Mouse (Mus musculus) regulatory T cell (primary cell): Measurements from ENCODE around the gene Cib4.

Experiments
- in situ Hi-C: fragments of 300-600 bp; cut with MboI, MseI; formaldehyde crosslinking; loops from one replicate; pipeline ENCODE4 v1.15.1; 2025; ENCODE audit warnings: high pct_unique_total_duplicates

Cib4 gene

DNA sequence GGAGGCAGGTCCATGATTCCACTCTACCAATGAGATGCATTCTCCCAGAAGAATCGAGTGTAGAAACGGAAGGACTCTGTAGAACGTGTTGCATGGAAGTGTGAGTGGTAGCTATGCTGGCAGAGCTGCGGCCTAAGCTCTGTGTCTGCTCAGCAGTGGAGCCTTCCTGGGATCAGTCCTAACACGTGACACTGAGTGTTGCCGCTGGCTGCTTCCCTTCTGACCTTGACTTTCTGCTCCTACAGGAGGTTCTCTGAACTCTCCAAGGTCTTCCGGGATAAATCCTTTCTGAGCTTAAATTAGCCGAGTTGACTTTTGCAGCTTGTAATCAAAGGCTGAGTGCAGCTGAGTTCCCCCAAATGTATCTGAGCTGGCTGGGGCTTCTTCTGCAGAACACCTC, 28.7 kb upstream of the Cib4 start:
- in situ Hi-C loops = no loop called here

DNA sequence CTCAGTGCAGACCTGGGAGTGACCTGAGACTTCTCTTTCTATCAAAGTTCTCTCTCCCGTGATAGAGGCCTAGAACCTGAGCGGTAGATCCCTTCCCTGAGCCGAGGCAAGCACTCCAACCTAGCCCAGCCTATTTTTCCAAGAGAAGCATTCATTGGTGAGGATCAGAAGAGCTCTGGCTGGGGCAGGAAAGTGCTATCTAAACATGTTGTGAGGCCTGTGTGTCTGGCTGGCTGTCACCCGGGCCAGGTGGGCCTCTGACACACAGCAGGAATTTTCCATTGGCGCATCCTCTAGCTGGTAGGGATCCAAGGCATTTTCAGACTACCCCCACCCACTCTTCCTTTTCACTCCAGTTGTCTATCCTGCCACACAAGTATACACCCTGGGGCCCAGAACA, 26.2 kb upstream of the Cib4 start:
- in situ Hi-C loops = no loop called here

DNA sequence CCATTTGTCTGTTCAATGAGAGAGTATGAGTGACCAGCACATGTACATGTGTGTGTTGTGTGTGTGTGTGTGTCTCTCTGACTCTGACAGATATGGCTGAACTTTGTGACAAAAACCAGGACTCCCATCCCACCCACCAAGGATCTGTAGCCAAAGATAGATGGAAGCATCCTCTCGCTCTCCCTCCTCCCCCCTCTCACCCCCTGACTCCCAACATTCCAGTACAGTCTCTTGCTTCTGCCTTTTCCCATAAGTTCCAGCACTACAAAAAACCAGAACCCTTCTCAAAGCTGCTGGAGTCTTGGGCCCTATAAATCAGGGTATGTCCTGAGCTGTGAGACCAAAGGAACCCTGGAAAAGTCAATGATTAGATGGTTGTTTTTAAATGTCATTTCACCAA, 22.8 kb upstream of the Cib4 start:
- in situ Hi-C loops = no loop called here

DNA sequence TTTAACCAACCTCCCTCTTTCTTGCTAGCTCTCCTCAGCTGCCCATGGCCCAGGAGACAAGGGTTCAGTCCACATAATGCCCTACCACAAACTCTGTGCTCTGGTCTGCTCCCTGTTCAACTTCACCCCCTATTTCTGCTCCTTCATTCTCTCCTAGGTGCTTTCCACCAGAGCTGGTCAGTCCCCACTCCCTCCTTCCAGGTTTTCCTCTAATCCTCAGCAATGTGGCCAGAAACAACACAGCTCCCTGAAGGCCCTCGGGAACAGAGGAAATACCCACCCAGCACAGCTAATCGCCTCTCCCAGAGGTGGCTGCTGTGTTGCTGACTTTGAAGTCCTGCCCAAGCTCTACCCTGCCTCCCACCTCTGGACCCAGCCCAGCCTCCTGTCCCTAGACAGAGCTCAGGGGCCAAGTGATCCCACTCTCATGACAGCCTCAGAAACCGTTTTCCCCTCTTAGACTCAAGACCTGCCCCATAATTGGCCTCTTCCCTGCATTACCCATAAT, 14.4 kb upstream of the Cib4 start:
- in situ Hi-C loops = no loop called here

DNA sequence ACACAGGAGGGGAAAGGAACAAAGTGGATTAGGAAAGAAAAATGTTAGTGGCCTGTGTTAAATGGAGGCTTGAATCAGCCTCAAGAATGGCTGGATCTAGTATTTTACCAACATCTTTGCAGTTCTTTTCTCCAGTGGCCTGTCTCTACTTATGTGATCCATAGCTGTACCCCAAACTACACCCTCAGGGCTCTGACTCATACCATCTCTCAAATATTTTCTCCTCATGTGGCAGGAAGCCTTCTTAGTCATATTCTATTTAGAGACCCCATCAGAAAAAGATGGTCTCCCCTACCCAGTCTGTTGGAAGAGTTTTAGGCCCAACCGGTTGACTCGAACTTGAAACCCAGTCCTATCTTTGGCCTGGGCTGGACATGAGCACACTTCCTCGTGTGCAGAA, 13.8 kb upstream of the Cib4 start:
- in situ Hi-C loops = no loop called here

DNA sequence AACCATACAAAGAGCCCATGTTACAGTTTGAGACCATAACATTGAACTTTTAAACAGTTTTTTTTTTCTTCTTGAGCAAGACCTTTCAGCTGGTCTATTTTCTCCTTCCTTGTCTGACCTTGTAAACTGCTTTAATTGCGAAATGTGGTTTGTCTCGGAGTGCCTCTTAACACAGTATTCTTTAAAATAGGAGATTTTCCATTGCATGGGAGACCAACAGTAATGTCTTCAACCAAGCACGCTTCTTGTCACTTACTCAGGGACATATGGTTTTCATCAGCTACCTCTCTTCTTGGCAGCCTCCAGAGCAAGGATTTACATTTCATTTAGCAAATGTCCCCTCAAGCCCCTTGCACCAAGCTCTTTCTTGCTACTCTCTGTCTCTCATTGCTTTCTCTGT, 10.6 kb upstream of the Cib4 start:
- in situ Hi-C loops = no loop called here

DNA sequence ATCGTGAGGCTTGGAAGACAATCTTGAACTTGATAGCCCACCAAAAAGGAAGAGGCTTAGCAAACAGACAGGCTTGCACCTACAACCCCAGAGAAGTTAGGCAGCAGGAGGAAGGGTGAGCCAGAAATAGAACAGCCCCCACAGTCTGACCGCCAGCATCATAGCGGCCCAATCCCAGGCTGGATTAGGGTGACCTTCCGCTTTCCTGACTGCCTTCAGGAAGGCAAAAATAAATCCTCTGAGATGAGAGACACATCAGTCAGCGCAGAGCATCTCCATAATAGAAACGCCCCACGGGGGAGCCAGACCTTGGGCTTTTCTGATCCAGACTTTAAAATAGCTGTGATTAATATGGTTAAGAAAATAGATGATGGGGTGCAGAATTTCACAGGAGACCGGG, 9.3 kb upstream of the Cib4 start:
- in situ Hi-C loops = no loop called here

DNA sequence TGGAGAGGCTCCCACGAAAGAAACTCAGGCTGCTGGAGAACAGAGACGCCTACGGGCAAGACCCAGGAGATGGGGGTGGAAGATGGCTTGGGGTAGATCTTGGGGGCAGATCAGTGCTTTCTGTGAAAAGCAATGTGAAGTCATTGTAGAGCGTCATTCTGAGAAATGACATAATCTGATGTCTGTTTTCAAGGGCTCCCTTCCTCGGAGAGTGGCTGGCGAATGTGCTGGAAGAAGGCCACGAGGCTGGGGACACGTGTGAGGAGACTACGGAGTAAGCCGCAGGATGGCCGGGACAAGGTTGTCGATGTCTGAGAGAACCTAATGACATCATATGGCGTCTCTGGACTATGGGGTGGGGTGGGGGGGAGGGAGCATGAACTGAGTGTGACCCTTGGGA, 8.3 kb upstream of the Cib4 start:
- in situ Hi-C loops = no loop called here

DNA sequence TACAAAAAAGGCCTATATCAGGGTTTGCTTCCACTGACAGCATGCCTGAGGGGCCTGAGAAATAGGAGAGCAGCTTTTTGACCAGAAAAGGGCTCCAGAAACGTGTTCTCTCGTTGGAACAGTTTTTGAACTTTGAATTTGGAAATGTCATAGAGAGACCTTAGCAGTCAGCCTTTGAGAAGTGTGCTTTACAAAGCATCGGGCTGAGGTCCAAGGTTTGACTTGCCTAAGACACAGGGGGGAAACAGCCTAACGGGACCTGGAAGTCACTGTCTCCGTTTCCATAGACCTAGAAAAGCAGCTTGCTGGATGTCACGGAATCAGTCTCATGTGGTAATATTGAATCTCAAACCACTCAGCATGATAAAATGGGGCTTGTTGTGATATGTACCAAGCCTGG, 6.4 kb upstream of the Cib4 start:
- in situ Hi-C loops = no loop called here

DNA sequence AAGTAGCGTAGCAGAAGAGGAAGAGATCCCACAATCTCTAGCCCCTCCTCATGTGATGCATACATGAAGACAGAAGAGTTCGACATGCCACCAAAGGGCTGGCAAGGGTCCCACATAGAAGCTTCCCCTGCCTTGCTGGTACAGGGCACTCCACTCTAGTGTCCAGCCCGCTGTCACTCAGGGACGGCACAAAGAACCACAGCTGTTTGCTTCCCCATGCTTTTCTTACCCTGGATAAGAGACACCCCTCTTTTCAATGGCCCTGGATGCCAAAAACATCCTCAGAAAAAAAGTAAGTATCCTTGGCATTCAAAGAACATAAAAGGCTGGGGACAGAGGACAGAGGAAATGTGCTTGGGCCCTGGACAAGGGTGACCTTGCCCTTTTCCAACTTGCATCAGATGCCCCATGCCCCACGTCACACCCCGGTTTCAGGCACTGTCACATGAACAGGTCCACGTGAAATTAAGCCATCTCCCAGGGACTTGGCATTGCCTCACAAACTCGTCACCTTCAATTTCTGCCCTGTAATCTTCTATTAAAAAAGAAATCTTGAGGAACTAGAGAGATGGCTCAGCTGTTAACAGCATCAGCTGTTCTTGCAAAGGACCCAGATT, 5.5 kb upstream of the Cib4 start:
- in situ Hi-C loops = no loop called here

DNA sequence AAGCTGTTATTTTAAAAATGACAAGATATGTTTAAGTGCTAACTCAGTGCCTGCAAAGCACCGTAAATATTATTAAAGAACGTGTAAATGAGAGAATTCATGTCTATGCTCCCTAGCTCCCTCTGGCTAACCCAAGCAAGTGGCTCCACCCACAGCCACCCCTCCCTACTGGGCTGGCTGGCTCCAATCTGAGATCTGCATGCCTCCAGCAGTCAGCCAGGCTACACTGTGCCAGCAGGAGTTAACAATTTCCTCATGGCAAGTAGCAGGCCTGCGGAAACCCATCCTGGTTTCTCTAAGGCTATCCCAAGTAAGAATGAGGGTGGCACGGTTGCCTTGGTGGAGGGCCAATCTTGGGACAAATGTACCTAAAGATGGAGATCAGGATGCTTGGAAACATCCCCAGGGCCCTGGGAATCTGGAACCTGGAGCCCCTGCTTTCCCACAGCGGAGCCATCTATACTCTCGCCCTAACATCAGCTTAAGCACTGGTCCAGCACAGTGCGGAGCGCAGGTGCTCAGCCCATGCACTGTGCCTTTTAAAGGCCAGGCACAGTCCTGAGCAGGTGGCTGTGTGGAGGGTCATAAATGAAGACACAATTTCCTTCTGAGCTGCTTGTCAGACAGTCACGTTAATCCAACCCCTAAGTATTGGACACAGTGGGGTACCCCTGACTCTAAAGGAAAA, 4.8 kb upstream of the Cib4 start:
- in situ Hi-C loops = no loop called here

DNA sequence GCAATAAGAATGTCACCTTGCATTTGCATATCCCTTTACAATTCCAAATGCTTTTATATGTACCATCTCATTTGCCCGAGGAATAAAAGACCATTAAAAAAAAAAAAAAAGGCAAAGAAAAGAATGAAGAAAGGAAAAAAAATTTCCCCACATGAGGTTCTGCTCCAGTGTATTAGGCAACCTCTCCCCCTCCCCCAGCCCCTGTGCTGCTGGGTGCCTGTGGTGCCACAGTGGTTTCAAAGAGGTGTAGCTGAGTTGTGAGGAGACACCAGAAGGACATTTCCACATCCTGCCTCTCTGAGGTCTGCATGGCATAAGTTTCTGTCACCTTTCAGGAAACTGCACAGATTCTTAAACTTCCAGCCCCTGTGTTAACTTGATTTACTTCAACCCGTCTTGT, 3.0 kb upstream of the Cib4 start:
- in situ Hi-C loops = no loop called here

DNA sequence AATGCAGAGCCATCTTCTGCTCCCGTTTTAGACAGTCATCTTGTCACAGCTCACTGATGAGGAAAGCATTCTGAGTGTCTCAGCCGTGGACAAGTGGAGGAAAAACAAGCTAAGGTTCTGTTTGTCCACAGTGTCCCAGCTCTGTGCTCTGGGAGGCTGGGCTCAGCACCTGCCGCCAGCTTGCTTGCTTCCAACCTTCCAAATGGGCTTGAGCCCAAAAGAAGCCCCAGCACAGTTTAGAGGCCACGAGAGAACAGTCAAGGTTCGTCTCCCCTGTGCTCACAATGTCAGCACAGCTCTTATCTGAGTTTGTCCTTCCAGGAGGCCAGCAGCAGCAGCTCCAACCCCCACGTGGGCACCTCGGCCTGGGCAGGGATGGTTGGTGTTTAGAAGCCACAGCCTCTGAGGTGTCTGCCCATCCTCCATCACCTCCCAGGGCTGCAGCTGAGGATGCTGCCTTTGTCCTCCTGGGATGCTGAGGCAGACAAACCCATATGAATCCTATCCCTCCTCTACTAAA, 9.5 kb downstream of the Cib4 start:
- in situ Hi-C loops = no loop called here

DNA sequence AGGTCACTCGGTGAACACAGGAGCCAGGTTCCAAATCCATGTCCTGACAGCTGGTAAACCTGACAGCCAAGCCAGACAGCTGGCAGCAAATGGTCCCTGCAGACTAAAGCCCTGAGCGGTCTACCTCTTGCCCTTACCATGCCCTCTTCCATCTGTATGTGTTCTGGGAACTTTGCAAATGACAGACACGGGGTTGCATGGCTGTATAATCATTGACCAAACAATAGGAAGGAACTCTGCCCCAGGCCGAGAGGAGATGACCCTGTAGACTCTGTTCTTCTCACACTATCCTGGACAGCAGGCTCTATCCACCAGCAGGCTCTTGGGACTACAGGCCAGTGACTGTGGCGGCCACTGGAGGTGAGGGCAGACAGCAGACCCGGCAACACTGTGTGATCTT, 11.0 kb downstream of the Cib4 start:
- in situ Hi-C loops = no loop called here

DNA sequence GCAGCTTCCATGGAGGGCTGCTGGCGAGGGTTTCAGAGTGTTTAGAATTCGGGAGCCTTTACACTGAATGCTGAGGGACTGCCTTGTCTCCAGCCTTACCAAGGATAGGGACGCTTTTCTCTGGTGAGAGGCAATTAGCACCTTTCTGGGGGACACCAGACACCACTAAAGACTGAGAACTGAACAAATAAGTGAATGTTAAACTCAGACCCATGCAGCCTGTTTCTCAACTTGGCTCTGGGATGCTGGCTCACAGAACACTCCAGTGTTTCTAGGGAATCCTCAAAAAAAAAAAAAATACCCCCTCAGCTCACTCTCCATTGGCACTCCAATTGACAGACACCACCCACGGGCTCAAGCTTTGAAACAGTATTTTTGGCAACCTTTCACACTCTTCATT, 16.7 kb downstream of the Cib4 start:
- in situ Hi-C loops = loop anchor here (10.0 kb wide), 1 partner anchor 1456 kb away; no protein-coding TSS in a partner anchor

DNA sequence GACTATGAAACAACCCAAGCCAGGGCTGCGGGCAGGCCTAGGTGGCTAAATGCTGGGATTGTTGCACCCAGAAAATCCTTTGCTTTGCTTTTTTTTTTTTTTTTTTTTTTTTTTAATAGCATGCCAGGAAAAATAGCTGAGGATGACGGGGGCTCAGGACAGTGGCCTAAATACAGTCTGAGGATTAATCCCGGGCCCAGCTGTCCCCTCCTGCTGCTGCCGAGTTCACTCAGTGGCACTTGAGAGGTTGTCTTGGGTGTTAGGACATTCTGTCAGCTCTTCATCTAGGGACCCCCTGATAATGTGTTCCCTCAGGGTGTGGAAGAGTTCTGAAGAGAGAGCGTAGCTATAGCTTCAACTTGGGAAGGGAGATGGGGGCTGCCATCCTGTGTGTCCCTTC, 18.5 kb downstream of the Cib4 start:
- in situ Hi-C loops = loop anchor here (10.0 kb wide), 1 partner anchor 1458 kb away; no protein-coding TSS in a partner anchor

DNA sequence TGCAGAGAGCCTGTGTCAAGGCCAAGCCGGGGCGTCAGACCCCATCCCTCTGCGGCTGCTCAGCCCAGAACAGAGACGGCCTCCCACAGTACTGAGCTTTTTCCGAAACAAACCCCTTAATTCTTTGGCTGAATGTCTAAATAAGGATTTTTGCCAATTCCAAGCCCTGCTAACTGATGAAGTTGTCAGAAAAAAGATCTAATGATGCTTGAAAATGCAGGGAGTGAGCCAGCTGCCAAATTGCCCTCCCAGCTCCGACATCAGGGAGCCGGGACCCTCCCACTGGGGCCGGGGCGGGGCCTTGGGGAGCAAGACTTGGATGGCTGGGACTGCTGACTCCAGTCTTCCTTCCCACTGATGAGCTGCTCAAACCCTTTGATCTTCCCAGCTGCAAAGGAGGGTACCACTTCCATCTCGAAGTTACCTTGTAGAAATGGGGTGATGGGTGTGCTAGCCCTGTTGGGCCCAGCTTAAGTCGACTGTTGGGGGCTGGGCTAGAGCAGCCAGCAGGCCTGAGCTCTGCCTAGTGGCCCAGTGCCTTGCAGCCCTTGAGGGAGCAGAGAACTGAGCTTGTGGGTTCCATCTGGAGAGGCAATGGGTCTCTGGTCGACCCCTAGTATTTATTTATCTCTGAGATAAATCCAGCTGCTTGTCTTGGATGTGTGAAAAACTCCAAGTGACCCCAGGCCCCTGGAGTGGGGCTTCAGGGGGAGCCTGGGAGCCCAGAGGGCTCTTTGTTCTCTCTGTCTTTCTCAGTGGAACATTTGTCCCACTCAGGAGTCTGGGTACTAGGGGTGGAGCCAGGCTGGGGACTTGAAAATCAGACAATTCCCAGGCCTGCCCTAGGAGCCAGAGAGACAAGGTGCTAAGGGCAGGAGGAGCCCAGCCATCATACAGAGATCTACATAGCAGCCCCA, 19.5 kb downstream of the Cib4 start:
- in situ Hi-C loops = loop anchor here (10.0 kb wide), 1 partner anchor 1459 kb away; no protein-coding TSS in a partner anchor

DNA sequence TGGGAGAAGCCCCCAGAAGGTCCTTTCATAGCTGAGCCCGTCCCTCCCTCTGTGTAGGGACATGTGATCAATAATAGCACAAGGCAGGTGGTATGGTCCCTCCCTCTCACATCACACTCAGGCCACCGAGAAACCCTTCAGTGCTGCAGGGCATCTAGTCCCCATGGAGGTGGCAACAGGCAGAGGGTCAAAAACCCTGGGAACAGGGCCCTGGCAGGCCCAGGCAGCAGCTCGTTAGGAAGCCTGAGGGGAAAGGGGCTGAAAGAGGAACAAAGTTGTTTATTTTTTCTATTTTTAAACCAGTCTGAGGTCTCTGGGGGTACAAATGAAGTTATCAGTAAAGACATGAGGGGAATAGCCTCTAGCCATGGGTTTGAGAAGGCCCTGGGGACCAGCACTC, 21.4 kb downstream of the Cib4 start:
- in situ Hi-C loops = loop anchor here (10.0 kb wide), 1 partner anchor 1461 kb away; no protein-coding TSS in a partner anchor

DNA sequence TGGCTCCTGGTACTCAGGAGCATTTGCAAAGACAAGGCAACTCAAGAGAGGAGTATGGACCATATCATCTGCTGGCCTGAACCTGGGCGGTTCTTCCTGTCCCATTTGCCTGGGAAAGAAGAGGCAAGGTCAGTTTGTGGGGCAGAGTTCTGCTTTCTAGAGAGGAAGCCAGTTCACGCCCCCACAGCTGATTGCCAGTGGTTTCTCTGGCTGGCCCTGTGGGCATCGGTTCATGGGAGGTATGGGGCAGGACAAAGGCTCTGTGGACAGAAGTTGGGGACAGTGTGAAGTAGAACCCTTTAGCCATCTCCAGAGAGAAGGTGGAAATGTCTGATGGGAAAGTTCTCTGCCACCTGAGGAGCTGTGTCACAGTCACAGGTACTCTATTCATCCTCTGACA, 22.5 kb downstream of the Cib4 start:
- in situ Hi-C loops = loop anchor here (10.0 kb wide), 1 partner anchor 1462 kb away; no protein-coding TSS in a partner anchor

DNA sequence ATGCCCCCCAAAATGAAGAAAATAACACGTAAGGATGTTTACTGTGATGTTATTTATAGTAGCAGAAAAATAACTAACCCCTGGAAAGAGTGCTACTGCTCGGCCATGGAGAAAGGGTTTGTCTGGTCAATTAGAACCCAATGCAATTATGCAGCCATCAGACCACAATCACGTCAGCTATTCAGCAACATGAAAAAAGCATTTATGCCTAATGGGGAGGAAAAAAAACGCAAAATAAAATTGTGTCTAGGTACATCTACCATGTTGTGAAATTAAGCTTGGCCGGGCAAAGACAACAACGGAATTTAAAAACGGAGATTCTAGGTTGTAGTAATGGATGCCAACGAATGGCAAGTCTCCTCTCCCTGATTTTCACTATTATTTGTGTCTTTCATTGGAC, 23.2 kb downstream of the Cib4 start:
- in situ Hi-C loops = loop anchor here (10.0 kb wide), 1 partner anchor 1462 kb away; no protein-coding TSS in a partner anchor

DNA sequence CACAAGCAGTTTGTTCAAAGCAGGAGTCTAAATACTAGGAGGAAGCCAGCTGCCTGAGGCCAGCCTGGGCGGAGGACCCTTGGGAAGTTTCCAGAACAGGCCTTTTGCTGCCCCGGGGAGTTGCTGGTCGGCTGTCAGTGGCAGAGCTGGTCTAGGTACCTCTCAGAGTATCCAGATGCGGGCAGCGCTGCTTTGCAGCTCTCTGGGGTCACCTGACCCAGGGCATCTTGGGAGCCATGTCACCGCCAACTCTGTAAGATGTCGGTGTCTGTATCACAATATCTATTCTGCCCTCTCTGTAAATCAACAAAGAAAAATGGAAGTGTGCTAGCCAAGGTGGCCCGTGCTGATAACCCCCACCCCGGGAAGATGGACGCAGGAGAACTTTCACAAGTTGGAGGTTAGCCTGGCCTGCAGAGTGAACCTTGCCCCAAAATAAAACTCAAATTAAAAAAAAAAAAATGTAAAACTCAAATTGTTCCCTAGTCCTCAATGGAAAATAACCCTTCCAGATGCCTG, 25.4 kb downstream of the Cib4 start:
- in situ Hi-C loops = loop anchor here (10.0 kb wide), 1 partner anchor 1465 kb away; no protein-coding TSS in a partner anchor
